Mouse (Mus musculus) spleen, adult 2 months (tissue): Measurements from ENCODE around the gene Batf3. TPM values are rescaled to one million over a fixed set of nuclear protein-coding genes. Genes with fewer than 3 reads are reported as not detected.

Experiments
- DNase-seq, 2 experiments: peaks; one replicate each; pipeline versions ENCODE4 v3.0.0 to v3.0.0-alpha.2; 2012 to 2021; ENCODE audit warnings: low spot score in 2 of 2, low read depth in 1 of 2
- H3K27ac ChIP-seq: fragments of 200-500 bp; 2 replicates; pipeline ENCODE4 v1.5.1; 2012; ENCODE audit warnings: low read length, inconsistent platforms; ENCODE audit not compliant: insufficient read depth
- H3K27me3 ChIP-seq: fragments of 200-500 bp; 2 replicates; pipeline ENCODE4 v1.6.1; 2012; ENCODE audit warnings: mild to moderate bottlenecking, moderate library complexity, low read length, inconsistent platforms; ENCODE audit not compliant: control insufficient read depth, insufficient read depth
- H3K36me3 ChIP-seq: fragments of 200-500 bp; 2 replicates; pipeline ENCODE4 v1.6.1; 2012; ENCODE audit warnings: mild to moderate bottlenecking, low read length, inconsistent platforms; ENCODE audit not compliant: control insufficient read depth, insufficient read depth
- H3K4me1 ChIP-seq: fragments of 200-500 bp; 2 replicates; pipeline ENCODE4 v1.6.1; 2011; ENCODE audit warnings: inconsistent platforms; ENCODE audit not compliant: control insufficient read depth, insufficient read depth, insufficient read length
- H3K4me3 ChIP-seq: fragments of 200-500 bp; 2 replicates; pipeline ENCODE4 v1.5.1; 2011; ENCODE audit warnings: mild to moderate bottlenecking, inconsistent platforms; ENCODE audit not compliant: insufficient read depth, insufficient read length; ENCODE audit errors: extremely low read depth
- CTCF ChIP-seq: fragments of 200-500 bp; IDR thresholded peaks from 2 replicates; pipeline ENCODE4 v1.5.1; 2011; ENCODE audit warnings: mild to moderate bottlenecking, inconsistent platforms; ENCODE audit not compliant: insufficient read depth, insufficient read length, insufficient replicate concordance; ENCODE audit errors: extremely low read depth
- POLR2A ChIP-seq: fragments of 200-500 bp; IDR thresholded peaks from 2 replicates; pipeline ENCODE4 v1.6.1; 2011; ENCODE audit warnings: low read depth, low read length, inconsistent platforms
- WGBS: fragments of 180-500 bp; shearing (Covaris S2); methylation state at CpG from one replicate; pipeline ENCODE4 v1.1.7; 2018; 5-methylcytosine and 5-hydroxymethylcytosine counted together
- polyA plus RNA-seq: library from polyadenylated mRNA; depleted of rRNA; stranded (reverse); fragments of >200 nt; gene quantifications from 2 replicates; pipeline ENCODE4 v1.2.3, GENCODE M21; 2012

The Batf3 gene
- polyA plus RNA-seq, 1 experiment = 22.7 TPM

DNA sequence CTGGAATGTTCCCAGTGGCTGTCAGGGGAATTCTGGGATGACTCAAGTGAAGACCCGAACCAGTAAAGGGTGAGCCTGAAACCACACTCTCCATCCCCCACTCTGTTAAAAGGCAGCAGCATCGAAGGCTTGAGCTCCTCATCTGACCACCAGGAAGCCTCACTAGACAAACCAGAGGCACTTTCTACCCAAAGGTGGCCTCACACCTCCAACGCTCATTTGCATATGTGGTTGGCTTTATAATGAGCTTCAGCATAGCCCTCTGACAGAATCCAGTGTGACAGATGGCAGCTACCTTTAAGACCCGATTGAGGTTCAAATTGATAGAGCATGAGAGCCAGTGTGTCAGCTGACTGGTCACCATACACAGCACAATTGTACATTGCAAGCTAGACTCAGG, 26.6 kb downstream of the Batf3 start:
- no peak for DNase-seq
- no peaks in the 10 kb centered on the region for H3K27me3 ChIP-seq
- no peaks in the 10 kb centered on the region for H3K36me3 ChIP-seq
- no peak overlapping the region for H3K4me3 ChIP-seq
- H3K27ac ChIP-seq = no peak overlapping the region
- 64% methylated on average over 4 of the region's 4 CpGs for WGBS
- peaks cover 2% of the 10 kb centered on the region; the same call in 1 of the 2 replicates for H3K4me1 ChIP-seq
- TF ChIP-seq CTCF (no peak), POLR2A (no peak)

- H3K4me3 ChIP-seq = peak overlapping the region; percentile 62
- DNase-seq = peak; percentile 41 to 73
- H3K36me3 ChIP-seq = no peaks in the 10 kb centered on the region
- peaks cover 2% of the 10 kb centered on the region; the same call in 1 of the 2 replicates for H3K4me1 ChIP-seq
- WGBS = 10% methylated on average over 38 of the region's 38 CpGs
- TF ChIP-seq POLR2A (no peak), CTCF (peak; percentile 88)
- H3K27me3 ChIP-seq = no peaks in the 10 kb centered on the region
- H3K27ac ChIP-seq = peak overlapping the region; percentile 71
These were observed 28.4 kb downstream of the Batf3 start for GRCm38 (mm10) chr1:191125811-191126638.

- Histone ChIP-seq H3K27me3 (no peaks in the 10 kb centered on the region), H3K36me3 (no peaks in the 10 kb centered on the region), H3K4me1 (peaks cover 3% of the 10 kb centered on the region; the same call in 1 of the 2 replicates), H3K27ac (no peak overlapping the region; the same call in 1 of the 2 replicates), H3K4me3 (no peak overlapping the region)
- DNase-seq = no peak
- TF ChIP-seq POLR2A = no peak
- TF ChIP-seq CTCF = no peak
- 73% methylated on average over 2 of the region's 2 CpGs for WGBS
These were observed 34.0 kb downstream of the Batf3 start for GRCm38 (mm10) chr1:191131692-191132091.

DNA sequence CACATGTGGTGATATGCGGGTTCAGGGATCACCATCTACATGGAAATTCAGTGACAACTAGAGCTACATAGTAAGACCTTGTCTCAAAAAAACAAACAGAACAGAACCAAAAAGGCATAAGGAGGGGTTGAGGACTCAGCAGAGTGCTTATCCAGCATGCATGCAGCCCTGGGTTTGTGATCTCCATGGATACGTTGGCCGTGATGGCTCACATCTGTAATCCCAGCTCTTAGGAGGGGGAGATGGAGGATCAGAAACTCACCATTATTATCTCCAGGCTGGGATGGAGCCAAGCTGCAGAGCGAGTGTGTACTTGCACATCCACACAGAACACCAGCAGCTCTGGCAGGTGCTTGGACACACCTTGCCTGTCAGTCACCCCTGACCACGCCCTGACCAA, 34.6 kb downstream of the Batf3 start:
- Histone ChIP-seq H3K4me1 (peaks cover 3% of the 10 kb centered on the region; the same call in 1 of the 2 replicates), H3K36me3 (no peaks in the 10 kb centered on the region), H3K4me3 (no peak overlapping the region), H3K27ac (no peak overlapping the region), H3K27me3 (no peaks in the 10 kb centered on the region)
- TF ChIP-seq POLR2A (no peak), CTCF (no peak)
- DNase-seq = no peak
- WGBS = 79% methylated on average over 5 of the region's 5 CpGs

DNA sequence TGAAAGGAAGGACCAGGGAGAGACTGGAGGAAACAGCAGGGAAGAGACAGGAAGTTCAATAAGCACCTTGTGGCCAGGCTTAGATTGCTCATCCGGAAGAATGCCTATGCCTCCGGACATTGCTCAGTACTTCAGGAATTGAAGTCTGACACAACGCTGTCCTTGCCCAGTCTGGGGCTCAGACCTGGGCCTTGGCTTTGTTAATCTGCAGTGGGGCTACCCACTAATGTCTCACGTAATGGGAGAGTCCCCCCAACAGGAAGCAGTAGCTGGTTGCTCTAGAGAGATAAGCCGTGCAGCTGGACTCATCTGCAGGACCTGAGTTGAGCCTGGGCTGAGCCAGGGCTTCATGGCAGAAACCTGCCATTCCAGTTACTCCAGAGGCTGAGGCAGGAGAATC, 35.3 kb downstream of the Batf3 start:
- Histone ChIP-seq H3K4me1 (peaks cover 3% of the 10 kb centered on the region; the same call in 1 of the 2 replicates), H3K4me3 (no peak overlapping the region), H3K27me3 (no peaks in the 10 kb centered on the region), H3K27ac (no peak overlapping the region), H3K36me3 (no peaks in the 10 kb centered on the region)
- 10% methylated on average over 5 of the region's 5 CpGs for WGBS
- TF ChIP-seq POLR2A = no peak
- no peak for TF ChIP-seq CTCF
- DNase-seq = no peak

DNA sequence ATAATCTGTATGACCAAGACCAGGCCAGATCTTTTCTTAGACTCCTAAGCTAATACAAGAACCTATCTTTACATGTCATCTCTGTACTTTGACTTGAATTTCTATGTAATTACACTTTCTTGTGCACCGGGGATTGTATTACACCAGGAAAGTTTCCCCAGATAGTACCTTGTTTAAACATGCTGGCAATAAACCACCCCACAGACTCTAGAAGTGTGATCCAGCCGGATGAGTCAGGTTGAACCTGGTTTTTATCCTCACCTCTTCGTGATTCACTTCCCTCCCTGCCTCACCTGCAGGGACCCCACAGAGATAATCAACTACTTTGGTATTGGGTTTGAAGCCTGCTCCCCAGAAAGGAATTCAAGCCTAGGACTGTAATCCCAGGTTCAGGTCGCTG, 37.8 kb downstream of the Batf3 start:
- H3K4me1 ChIP-seq = peaks cover 3% of the 10 kb centered on the region; the same call in 1 of the 2 replicates

GRCm38 (mm10) chr1:191138436-191138835, 40.8 kb downstream of the Batf3 start:
- no peaks in the 10 kb centered on the region for H3K36me3 ChIP-seq
- no peak for DNase-seq
- H3K27me3 ChIP-seq = no peaks in the 10 kb centered on the region
- TF ChIP-seq POLR2A (no peak), CTCF (no peak)
- 62% methylated on average over 4 of the region's 4 CpGs for WGBS
- H3K4me1 ChIP-seq = no peaks in the 10 kb centered on the region
- H3K4me3 ChIP-seq = no peak overlapping the region
- no peak overlapping the region for H3K27ac ChIP-seq

More for the DNA sequence above, 37.8 kb downstream of the Batf3 start:
- TF ChIP-seq CTCF (no peak), POLR2A (no peak)
- no peak for DNase-seq
- WGBS = 77% methylated on average over 4 of the region's 4 CpGs
- H3K4me3 ChIP-seq = no peak overlapping the region
- H3K27ac ChIP-seq = no peak overlapping the region
- H3K36me3 ChIP-seq = no peaks in the 10 kb centered on the region
- H3K27me3 ChIP-seq = no peaks in the 10 kb centered on the region
